Mouse (Mus musculus) forebrain, embryonic 11.5 days (tissue): ENCODE data around the gene Rhoa. TPM values are rescaled to one million over a fixed set of nuclear protein-coding genes. Genes with fewer than 3 reads are reported as not detected.

Experiments
- polyA plus RNA-seq: library from polyadenylated mRNA; unstranded; fragments of >200 nt; fragmentation: Nextera tagmentation; extraction: Ambion mirVana; gene quantifications from 2 replicates; pipeline ENCODE4 v1.2.1, GENCODE M21; 2014

Gene Rhoa
- polyA plus RNA-seq, 1 experiment from 2014 or later: 303 TPM

Other genes with a start within 250 kb of the Rhoa start
- 0.28 and 0.56 TPM in 2 replicates for gene Mst1, start 225.7 kb upstream of the Rhoa start, polyA plus RNA-seq
- gene Rnf123, start 222.8 kb upstream of the Rhoa start, polyA plus RNA-seq: 34.7 and 37.0 TPM in 2 replicates
- 53.3 and 61.5 TPM in 2 replicates for gene Apeh, start 211.5 kb upstream of the Rhoa start, polyA plus RNA-seq
- gene Bsn, start 115.7 kb upstream of the Rhoa start, polyA plus RNA-seq: 2.5 and 3.0 TPM in 2 replicates
- gene Dag1, start 42.2 kb upstream of the Rhoa start, polyA plus RNA-seq: 77.1 and 82.0 TPM in 2 replicates
- gene Nicn1, start 15.7 kb upstream of the Rhoa start, polyA plus RNA-seq: 46.8 and 61.8 TPM in 2 replicates
- 25.1 and 25.9 TPM in 2 replicates for gene Amt, start 9.3 kb upstream of the Rhoa start, polyA plus RNA-seq
- 20.8 and 25.5 TPM in 2 replicates for gene Tcta, start within 50 bp of the Rhoa start, polyA plus RNA-seq
- 740 and 778 TPM in 2 replicates for gene Gpx1, start 32.8 kb downstream of the Rhoa start, polyA plus RNA-seq
- 131 and 138 TPM in 2 replicates for gene Usp4, start 41.7 kb downstream of the Rhoa start, polyA plus RNA-seq
- gene 1700102P08Rik, start 86.7 kb downstream of the Rhoa start, polyA plus RNA-seq: 0.80 and 1.3 TPM in 2 replicates
- 0.69 and 0.89 TPM in 2 replicates for gene Ccdc36, start 122.4 kb downstream of the Rhoa start, polyA plus RNA-seq
- not detected in 2 replicates for gene BC048562, start 130.4 kb downstream of the Rhoa start, polyA plus RNA-seq
- 42.5 and 45.2 TPM in 2 replicates for gene Ccdc71, start 154.4 kb downstream of the Rhoa start, polyA plus RNA-seq
- 49.5 and 53.9 TPM in 2 replicates for gene Klhdc8b, start 155.5 kb downstream of the Rhoa start, polyA plus RNA-seq
- 31.8 and 40.9 TPM in 2 replicates for gene Lamb2, start 173.6 kb downstream of the Rhoa start, polyA plus RNA-seq
- gene Usp19, start 184.5 kb downstream of the Rhoa start, polyA plus RNA-seq: 84.0 and 90.0 TPM in 2 replicates
- gene Qars, start 201.6 kb downstream of the Rhoa start, polyA plus RNA-seq: 107 and 116 TPM in 2 replicates
- 174 and 183 TPM in 2 replicates for gene Qrich1, start 210.7 kb downstream of the Rhoa start, polyA plus RNA-seq